Mouse (Mus musculus) ES-Bruce4 (cell line): ENCODE data around the gene Rabl3. TPM values are rescaled to one million over a fixed set of nuclear protein-coding genes. Genes with fewer than 3 reads are reported as not detected.
A peak's percentile ranks its signal among the peaks of the same experiment; 100 is the strongest.

Experiments
- H3K27ac ChIP-seq: 2 replicates; pipeline ENCODE4 v1.5.1; 2012; ENCODE audit warnings: low read length, inconsistent platforms; ENCODE audit not compliant: insufficient read depth
- H3K27me3 ChIP-seq: 2 replicates; pipeline ENCODE4 v1.6.1; 2012; ENCODE audit warnings: mild to moderate bottlenecking, low read length, inconsistent platforms; ENCODE audit not compliant: control insufficient read depth, poor library complexity, insufficient read depth, severe bottlenecking
- H3K36me3 ChIP-seq: 2 replicates; pipeline ENCODE4 v1.6.1; 2012; ENCODE audit warnings: inconsistent platforms, mild to moderate bottlenecking, low read length, moderate library complexity; ENCODE audit not compliant: control insufficient read depth, poor library complexity, insufficient read depth, severe bottlenecking
- H3K4me1 ChIP-seq: one replicate; pipeline ENCODE4 v1.8.1; 2011; ENCODE audit warnings: low read length; ENCODE audit not compliant: control insufficient read depth, insufficient read depth
- H3K4me3 ChIP-seq: 2 replicates; pipeline ENCODE4 v1.5.1; 2011; ENCODE audit warnings: low read depth, mild to moderate bottlenecking, low read length
- H3K9ac ChIP-seq: 2 replicates; pipeline ENCODE4 v1.6.1; 2012; ENCODE audit warnings: low read depth, mild to moderate bottlenecking, inconsistent platforms; ENCODE audit not compliant: poor library complexity, severe bottlenecking
- H3K9me3 ChIP-seq: replicated peaks from 2 replicates; pipeline ENCODE4 v1.6.1; 2012; ENCODE audit warnings: mild to moderate bottlenecking, low read length, inconsistent platforms; ENCODE audit not compliant: control insufficient read depth, poor library complexity, insufficient read depth, severe bottlenecking
- CTCF ChIP-seq: IDR thresholded peaks from one replicate; pipeline ENCODE4 v1.8.1; 2011; ENCODE audit warnings: low read depth, low read length
- EP300 ChIP-seq: IDR thresholded peaks from 2 replicates; pipeline ENCODE4 v1.6.1; 2011; ENCODE audit warnings: low read depth, low read length; ENCODE audit not compliant: insufficient read depth
- POLR2A ChIP-seq: IDR thresholded peaks from one replicate; pipeline ENCODE4 v1.8.1; 2011; ENCODE audit warnings: low read length; ENCODE audit not compliant: insufficient read depth
- polyA plus RNA-seq: library from polyadenylated mRNA; stranded (reverse); fragments of >200 nt; gene quantifications from 2 replicates; pipeline ENCODE4 v1.2.4, GENCODE M21; 2011; ENCODE audit warnings: low read depth; ENCODE audit not compliant: missing spikeins, insufficient read depth, insufficient read length

Rabl3 gene
- polyA plus RNA-seq, 1 experiment: 21.5 TPM

GRCm38 (mm10) chr16:37571554-37571953, 31.9 kb downstream of the Rabl3 start:
- no peak overlapping the region for H3K27ac ChIP-seq
- TF ChIP-seq EP300: no peak
- TF ChIP-seq POLR2A: no peak
- no peak for TF ChIP-seq CTCF
- H3K36me3 ChIP-seq: no peaks in the 10 kb centered on the region
- H3K4me1 ChIP-seq: no peaks in the 10 kb centered on the region
- no peaks in the 10 kb centered on the region; the same call in 1 of the 2 replicates for H3K9me3 ChIP-seq
- H3K4me3 ChIP-seq: no peak overlapping the region
- no peaks in the 10 kb centered on the region for H3K27me3 ChIP-seq
- H3K9ac ChIP-seq: no peak overlapping the region

DNA sequence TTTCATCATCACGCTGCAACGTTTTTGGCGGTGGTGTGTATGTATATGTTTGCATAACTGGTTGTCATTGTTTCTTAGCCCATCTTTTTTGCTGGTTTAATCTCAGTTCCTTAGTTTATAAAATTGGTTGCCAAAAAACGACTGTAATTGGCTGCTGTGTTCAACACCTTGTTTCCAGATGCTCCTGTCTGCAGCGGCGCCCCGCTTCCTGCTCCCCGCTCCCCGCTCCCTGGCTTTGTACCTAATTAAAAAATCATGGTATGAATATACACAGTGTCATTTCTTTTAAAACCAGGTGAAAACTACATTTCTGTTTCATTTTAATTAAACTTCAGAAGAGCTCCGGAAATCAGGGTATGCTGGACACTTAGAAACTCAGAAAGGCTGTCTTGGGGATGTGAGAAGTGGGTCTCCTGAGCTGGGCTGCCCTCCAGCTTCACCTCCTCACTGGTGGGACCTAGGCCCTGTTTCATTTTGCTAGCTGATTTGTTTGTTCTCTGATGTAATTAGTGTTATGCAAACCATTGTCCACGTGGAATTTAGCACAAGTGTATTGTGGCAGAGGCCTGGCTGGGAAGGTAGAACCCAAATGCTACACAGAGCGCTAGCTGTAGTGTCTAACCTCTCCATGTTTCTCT, 32.6 kb downstream of the Rabl3 start:
- Histone ChIP-seq H3K9me3 (no peaks in the 10 kb centered on the region; the same call in 1 of the 2 replicates), H3K27me3 (no peaks in the 10 kb centered on the region), H3K9ac (no peak overlapping the region), H3K27ac (no peak overlapping the region), H3K4me3 (no peak overlapping the region), H3K36me3 (no peaks in the 10 kb centered on the region), H3K4me1 (no peaks in the 10 kb centered on the region)
- TF ChIP-seq EP300: no peak
- no peak for TF ChIP-seq POLR2A
- no peak for TF ChIP-seq CTCF

DNA sequence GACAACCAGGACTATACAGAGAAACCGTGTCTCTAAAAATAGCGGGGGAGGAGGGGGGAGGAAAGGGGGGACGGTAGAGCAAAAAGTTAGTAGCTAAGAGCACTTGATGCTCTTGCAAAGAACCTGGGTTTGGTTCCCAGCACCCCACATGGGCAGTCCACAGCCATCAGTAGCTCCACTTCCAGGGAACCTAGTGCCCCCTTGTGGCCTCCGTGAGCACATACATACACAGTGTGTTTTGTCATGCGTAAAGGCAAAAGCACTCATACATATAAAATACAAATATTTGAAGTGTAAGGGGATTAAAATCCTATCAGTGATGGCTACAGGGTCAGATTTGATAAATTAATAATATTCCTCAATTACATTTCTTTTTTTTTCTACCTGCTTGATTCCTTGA, 33.4 kb downstream of the Rabl3 start:
- Histone ChIP-seq H3K4me1 (no peaks in the 10 kb centered on the region), H3K4me3 (no peak overlapping the region), H3K9me3 (no peaks in the 10 kb centered on the region; the same call in 1 of the 2 replicates), H3K9ac (no peak overlapping the region), H3K27ac (no peak overlapping the region), H3K27me3 (no peaks in the 10 kb centered on the region), H3K36me3 (no peaks in the 10 kb centered on the region)
- no peak for TF ChIP-seq EP300
- TF ChIP-seq POLR2A: no peak
- peak; percentile 43 for TF ChIP-seq CTCF

DNA sequence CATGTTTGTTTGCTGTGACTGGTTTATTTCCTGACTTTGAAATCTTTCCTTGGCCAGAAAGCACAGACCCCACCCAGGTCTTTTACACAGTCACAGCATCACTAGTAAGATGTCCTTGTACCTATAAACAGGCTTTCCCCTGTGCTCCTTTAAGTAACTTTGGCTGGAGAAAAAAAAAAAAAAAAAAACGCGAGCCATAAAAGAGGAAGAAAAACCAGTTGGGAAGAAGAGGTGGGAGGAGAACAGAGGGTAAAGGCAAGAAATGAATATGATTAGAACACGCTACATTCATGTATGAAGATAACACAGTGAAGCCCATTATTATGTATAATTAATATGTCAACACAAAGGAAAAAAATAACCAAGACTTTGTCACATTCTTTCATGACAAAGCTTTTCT, 35.6 kb downstream of the Rabl3 start:
- Histone ChIP-seq H3K4me1 (no peaks in the 10 kb centered on the region), H3K36me3 (no peaks in the 10 kb centered on the region), H3K27me3 (no peaks in the 10 kb centered on the region), H3K4me3 (no peak overlapping the region), H3K9ac (no peak overlapping the region), H3K27ac (no peak overlapping the region), H3K9me3 (no peaks in the 10 kb centered on the region; the same call in 1 of the 2 replicates)
- TF ChIP-seq CTCF (no peak), EP300 (no peak), POLR2A (no peak)

GRCm38 (mm10) chr16:37579591-37579990, 39.9 kb downstream of the Rabl3 start:
- 0 out of 2 replicates have a peak, but pooled peaks cover 2% of the 10 kb centered on the region for H3K9me3 ChIP-seq
- H3K4me3 ChIP-seq: no peak overlapping the region
- H3K9ac ChIP-seq: no peak overlapping the region
- TF ChIP-seq POLR2A: no peak
- no peak for TF ChIP-seq EP300
- no peak for TF ChIP-seq CTCF
- no peaks in the 10 kb centered on the region for H3K36me3 ChIP-seq
- H3K4me1 ChIP-seq: no peaks in the 10 kb centered on the region
- no peaks in the 10 kb centered on the region for H3K27me3 ChIP-seq
- H3K27ac ChIP-seq: no peak overlapping the region

DNA sequence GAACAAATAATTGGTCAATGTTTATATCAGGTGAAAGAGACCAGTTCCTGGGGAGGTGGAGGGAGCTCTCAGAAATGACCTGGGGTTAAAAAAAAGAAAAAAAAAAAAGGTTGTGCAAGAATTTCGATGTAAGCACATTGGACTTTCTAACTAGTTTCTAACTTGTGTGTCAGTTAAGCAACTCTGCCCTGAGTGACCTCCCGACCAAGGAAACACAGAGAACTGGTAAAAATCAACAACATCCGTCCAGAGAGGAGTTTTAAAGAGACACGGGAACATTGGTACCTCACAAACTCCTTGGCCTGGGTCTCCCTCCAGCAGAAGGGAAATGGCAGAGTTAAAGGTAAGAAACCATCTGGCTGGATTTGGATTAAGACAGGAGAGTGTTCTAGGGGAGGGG, 40.3 kb downstream of the Rabl3 start, which contains the start of gene Hgd:
TSS of gene Hgd (plus strand) at position 160 of the 400 bp plus-strand sequence.
- H3K27ac ChIP-seq: no peak within 1 kb of the TSS
- no peaks in the 10 kb centered on the region for H3K36me3 ChIP-seq
- 0 out of 2 replicates have a peak, but pooled peaks cover 2% of the 10 kb centered on the region for H3K9me3 ChIP-seq
- no peak within 1 kb of the TSS for H3K4me3 ChIP-seq
- H3K9ac ChIP-seq: no peak within 1 kb of the TSS
- H3K27me3 ChIP-seq: no peaks in the 10 kb centered on the region
- TF ChIP-seq EP300 (no peak), POLR2A (no peak), CTCF (no peak)
- no peaks in the 10 kb centered on the region for H3K4me1 ChIP-seq
